Mouse (Mus musculus) right cerebral cortex, postnatal 4 days (tissue): ENCODE data around the gene Usp24.
"Not testable (repeated sequence)": the region's sequence is repeated elsewhere in the genome, so short reads cannot be mapped to it uniquely, and the experiment has no call there.

Experiments
- DNase-seq: peaks from one replicate; pipeline ENCODE4 v3.0.0-alpha.2; 2022

Usp24 gene

GRCm38 (mm10) chr4:106318976-106319375 is 3.0 kb downstream of the Usp24 start:
- no peak for DNase-seq

- no peak for DNase-seq
Observed at GRCm38 (mm10) chr4:106322846-106323245, 6.8 kb downstream of the Usp24 start.

- DNase-seq: no peak
Observed at GRCm38 (mm10) chr4:106323318-106323717, 7.3 kb downstream of the Usp24 start.

- no peak for DNase-seq
Observed at GRCm38 (mm10) chr4:106327436-106327835, 11.4 kb downstream of the Usp24 start.

- DNase-seq: no peak
Observed at GRCm38 (mm10) chr4:106328704-106329103, 12.7 kb downstream of the Usp24 start.

- not testable (repeated sequence) for DNase-seq
Observed at GRCm38 (mm10) chr4:106329171-106329570, 13.2 kb downstream of the Usp24 start.

- no peak for DNase-seq
Observed at GRCm38 (mm10) chr4:106330371-106330819, 14.4 kb downstream of the Usp24 start.

- DNase-seq: no peak
Observed at GRCm38 (mm10) chr4:106333071-106333470, 17.1 kb downstream of the Usp24 start.

- no peak for DNase-seq
Observed at GRCm38 (mm10) chr4:106333584-106333983, 17.6 kb downstream of the Usp24 start.

- DNase-seq: no peak
Observed at GRCm38 (mm10) chr4:106335858-106336257, 19.8 kb downstream of the Usp24 start.

- no peak for DNase-seq
Observed at GRCm38 (mm10) chr4:106347664-106348063, 31.7 kb downstream of the Usp24 start.

GRCm38 (mm10) chr4:106355025-106355424 is 39.0 kb downstream of the Usp24 start:
- not testable (repeated sequence) for DNase-seq

- no peak for DNase-seq
Observed at GRCm38 (mm10) chr4:106370013-106370412, 54.0 kb downstream of the Usp24 start.

GRCm38 (mm10) chr4:106375857-106376256 is 59.8 kb downstream of the Usp24 start:
- peak; percentile 93 for DNase-seq

GRCm38 (mm10) chr4:106378839-106379572 is 63.0 kb downstream of the Usp24 start:
- DNase-seq: no peak

GRCm38 (mm10) chr4:106381131-106381530 is 65.1 kb downstream of the Usp24 start:
- no peak for DNase-seq

- DNase-seq: no peak
Observed at GRCm38 (mm10) chr4:106389908-106390307, 73.9 kb downstream of the Usp24 start.

- no peak for DNase-seq
Observed at GRCm38 (mm10) chr4:106409621-106410020, 93.6 kb downstream of the Usp24 start.

- no peak for DNase-seq
Observed at GRCm38 (mm10) chr4:106419256-106419655, 103.2 kb downstream of the Usp24 start.

- DNase-seq: no peak
Observed at GRCm38 (mm10) chr4:106419791-106420190, 103.8 kb downstream of the Usp24 start.

GRCm38 (mm10) chr4:106422597-106422996 is 106.6 kb downstream of the Usp24 start:
- DNase-seq: no peak

GRCm38 (mm10) chr4:106424560-106424959 is 108.5 kb downstream of the Usp24 start:
- DNase-seq: no peak

GRCm38 (mm10) chr4:106426286-106426685 is 110.3 kb downstream of the Usp24 start:
- DNase-seq: no peak

- no peak for DNase-seq
Observed at GRCm38 (mm10) chr4:106428616-106429015, 112.6 kb downstream of the Usp24 start.

- no peak for DNase-seq
Observed at GRCm38 (mm10) chr4:106429106-106429505, 113.1 kb downstream of the Usp24 start.
